Mouse (Mus musculus) spleen, adult 12 weeks (tissue): ENCODE measurements around the gene Rdh16f1.

Source experiments
- DNase-seq: peaks from one replicate; pipeline ENCODE4 v3.0.0; 2022; ENCODE audit warnings: low spot score

Gene Rdh16f1

GRCm38 (mm10) chr10:127759181-127760110 is at the start of gene Rdh16f1, which contains the start of gene Rdh1:
Gene Rdh16f1 (plus strand): TSS chr10:127759787.
Gene Rdh1 (plus strand): TSS chr10:127759721.
- DNase-seq = no peak

DNA sequence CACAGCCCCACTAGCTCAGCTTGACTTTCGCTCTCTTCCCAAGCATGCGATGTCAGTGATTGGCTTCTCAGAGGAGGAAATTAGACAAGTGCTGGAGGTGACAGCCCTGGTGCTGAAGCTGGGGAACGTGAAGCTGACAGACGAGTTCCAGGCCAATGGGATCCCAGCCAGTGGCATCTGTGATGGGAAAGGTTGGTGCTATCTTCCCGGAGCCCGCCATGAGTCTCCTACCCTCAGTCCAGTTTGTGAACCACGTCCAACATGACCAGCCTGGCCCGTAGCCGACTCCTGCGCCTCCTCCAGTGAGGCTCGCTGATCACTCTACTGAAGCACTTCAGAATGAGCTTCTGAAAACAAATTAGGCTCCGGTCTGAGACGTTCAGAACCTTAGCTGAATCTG is 49.3 kb upstream of the Rdh16f1 start:
- no peak for DNase-seq

GRCm38 (mm10) chr10:127712736-127713135 is 46.9 kb upstream of the Rdh16f1 start:
- DNase-seq = no peak

DNA sequence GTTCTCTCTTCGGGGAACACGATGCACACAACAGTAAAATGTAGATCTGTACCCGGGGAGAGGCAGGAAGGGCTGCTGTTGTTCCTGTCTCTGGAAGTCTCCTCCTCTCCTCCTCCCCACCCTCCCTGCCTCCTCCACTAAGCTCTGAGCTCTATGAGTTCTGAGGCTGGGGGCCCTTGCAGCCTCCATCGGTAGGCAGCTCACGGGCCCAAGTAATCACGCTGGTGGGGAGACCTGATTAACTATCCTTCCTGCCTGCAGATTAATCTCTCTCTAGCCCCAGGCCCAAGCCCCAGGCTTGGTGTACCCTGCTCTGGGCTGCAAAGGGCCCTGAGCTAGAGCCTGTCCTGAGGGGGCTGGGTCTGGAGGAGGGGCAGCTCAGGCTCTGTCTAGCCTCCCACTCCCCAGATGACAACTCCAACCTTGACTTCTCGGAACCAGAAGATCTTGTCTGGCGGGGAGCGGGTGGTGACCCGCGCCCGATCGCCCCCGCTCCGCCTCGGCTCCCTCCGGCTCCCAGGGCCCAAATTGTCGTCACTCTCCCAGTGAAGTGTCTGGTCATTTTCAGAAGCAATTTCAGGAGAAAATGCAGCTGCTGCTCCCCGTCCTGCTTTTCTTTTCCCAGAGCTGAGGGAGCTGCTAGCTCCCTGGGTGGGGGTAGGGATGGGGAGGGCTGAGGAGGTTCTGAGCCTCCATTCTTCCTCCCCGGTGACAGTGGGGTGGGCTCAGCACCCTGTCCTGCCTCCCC is 37.7 kb upstream of the Rdh16f1 start:
- DNase-seq = no peak

GRCm38 (mm10) chr10:127724178-127724577 is 35.4 kb upstream of the Rdh16f1 start, which contains the start of gene Tac2:
Gene Tac2 (plus strand): TSS chr10:127724478.
- no peak for DNase-seq

- no peak for DNase-seq
Measured at GRCm38 (mm10) chr10:127725136-127725535, 34.5 kb upstream of the Rdh16f1 start.

DNA sequence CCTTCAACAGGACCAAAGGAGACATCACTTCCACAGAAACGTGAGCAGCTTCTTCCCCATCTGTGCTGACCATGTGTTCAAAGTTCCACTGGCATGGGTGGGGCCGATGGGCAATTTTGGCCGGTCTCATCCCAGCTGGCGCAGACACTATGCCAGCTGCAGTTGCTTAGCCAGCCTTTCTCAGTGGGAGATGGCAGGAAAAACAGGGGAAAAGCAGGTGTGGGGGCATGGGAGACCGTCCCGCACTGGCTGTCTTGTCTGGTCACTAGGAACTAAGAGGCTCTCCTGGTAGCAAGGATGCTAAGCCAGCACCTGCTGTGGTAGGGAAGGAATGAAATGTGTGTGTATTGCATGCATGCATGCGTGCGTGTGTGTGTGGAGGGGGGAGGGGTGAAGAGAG is 31.1 kb upstream of the Rdh16f1 start:
- DNase-seq = no peak

- no peak for DNase-seq
Measured at GRCm38 (mm10) chr10:127730285-127730932, 29.2 kb upstream of the Rdh16f1 start.

- no peak for DNase-seq
Measured at GRCm38 (mm10) chr10:127730933-127731310, 28.7 kb upstream of the Rdh16f1 start.

DNA sequence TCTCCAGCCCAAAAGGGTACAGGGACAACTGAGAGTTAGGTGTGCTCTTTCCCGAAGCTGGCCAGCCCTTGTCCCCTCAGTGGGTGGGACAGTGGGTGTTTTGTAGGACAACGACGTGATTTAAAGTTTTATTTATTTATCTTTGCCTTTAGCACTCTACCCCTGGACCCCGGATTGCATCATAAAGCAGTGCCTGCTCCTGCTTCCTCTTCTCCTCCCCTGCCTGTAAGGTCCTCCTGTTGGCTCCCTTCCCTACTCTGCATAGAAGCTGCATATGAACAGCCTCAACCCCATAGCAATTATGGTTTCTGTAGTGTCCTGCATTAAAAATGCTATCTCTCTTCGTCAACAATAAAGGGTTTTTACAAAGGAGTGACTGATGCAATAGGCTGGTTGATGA is 28.2 kb upstream of the Rdh16f1 start:
- no peak for DNase-seq

DNA sequence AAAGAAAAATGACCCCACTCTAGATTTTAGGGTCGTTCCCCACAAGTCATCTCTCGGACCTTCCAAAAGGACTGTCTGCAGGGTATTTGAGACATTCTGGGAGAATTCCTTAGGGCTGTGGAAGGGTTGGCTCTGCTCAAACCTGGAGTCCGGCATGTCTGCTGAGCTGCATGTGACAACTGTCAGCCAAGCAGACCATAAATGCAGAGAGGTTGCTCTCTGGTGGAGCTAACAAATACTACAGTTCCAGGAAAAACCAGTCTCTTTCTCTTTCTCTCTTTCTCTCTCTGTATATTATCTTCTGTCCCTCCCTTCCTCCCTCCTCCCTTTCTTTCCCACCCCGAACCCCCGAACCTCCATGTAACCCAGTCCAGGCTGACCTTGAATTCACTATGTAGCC is 25.2 kb upstream of the Rdh16f1 start:
- DNase-seq = no peak

DNA sequence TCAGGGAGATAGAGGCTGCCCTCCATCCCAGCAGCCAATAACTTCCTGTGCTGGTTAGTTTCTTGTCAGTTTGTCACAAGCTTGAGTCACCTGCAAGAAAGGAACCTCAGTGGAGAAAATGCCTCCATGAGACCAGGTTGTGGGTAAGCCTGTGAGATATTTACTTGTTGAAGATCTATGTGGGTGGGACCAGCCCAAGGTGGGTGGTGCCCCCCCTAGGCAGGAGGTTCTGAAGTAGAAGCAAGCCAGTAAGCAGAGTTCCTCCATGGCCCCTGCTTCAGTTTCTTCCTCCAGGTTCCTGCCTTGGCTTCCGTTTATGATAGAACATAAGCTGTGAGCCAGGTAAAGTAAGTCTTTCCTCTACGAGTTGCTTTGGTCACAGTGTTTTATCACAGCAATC is 23.3 kb upstream of the Rdh16f1 start:
- no peak for DNase-seq

GRCm38 (mm10) chr10:127736916-127737315 is 22.7 kb upstream of the Rdh16f1 start:
- no peak for DNase-seq

- no peak for DNase-seq
Measured at GRCm38 (mm10) chr10:127737552-127737951, 22.0 kb upstream of the Rdh16f1 start.

DNA sequence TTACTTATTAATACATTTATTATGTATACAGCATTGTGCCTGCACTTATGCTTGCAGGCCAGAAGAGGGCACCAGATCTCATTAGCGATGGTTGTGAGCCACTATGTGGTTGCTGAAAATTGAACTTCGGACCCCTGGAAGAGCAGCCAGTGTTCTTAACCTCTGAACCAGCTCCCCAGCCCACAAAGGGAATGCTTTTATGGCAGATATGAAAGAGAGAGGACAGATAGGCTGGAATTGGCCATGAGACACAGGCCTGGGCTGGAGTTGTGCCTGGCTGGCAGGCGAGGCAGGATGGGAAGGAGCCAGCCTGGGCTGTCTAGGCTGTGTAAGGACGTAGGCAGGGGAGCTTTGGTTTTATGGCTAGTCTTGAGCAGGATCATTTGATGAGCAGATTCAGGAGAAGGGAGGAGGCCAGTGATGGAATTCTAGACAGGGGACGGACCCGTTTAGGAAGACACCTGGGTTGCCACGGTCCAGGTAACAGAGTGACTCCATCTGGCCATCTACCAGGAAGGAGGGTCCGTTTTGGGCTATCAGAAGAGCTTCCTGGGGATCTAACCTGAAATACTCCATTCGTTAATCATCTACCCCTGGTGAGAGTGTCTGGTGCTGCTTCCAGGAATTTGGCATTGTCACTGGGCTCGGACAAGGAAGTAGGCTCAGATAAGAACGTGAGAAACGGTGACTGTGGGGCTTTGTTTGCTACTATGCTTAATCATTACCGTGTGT is 21.3 kb upstream of the Rdh16f1 start:
- peak; percentile 27 for DNase-seq

DNA sequence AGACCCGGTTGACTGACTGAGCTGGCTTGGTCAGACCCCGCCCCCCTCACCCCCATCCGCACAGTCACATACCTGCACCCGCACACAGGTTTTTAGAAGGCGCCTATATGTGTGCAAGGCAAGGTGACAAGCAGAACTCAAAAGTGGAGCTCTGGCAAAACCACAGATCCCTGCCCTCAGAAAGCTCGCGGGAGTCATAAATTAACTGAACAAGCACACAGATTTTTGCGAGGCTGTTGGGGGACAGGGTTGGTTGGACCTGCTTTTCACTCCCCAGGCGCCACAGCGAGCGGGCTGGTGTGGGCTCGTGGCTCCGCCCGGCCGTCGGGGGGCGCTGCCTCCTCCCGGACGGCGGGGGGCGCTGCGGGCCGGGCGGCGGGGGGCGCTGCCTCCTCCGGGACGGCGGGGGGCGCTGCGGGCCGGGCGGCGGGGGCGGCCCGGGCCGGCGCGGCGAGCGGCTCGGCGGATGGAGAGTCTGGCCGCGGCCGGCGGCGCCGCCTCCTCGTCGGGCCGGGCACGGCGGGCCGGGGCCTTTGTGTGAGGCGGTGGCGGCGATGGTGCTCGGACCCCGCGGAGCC is 20.4 kb upstream of the Rdh16f1 start, which contains the start of gene Zbtb39:
Gene Zbtb39, plus strand, starts transcription at position 456 of the 578 bp plus-strand sequence.
- DNase-seq = peak; percentile 68

DNA sequence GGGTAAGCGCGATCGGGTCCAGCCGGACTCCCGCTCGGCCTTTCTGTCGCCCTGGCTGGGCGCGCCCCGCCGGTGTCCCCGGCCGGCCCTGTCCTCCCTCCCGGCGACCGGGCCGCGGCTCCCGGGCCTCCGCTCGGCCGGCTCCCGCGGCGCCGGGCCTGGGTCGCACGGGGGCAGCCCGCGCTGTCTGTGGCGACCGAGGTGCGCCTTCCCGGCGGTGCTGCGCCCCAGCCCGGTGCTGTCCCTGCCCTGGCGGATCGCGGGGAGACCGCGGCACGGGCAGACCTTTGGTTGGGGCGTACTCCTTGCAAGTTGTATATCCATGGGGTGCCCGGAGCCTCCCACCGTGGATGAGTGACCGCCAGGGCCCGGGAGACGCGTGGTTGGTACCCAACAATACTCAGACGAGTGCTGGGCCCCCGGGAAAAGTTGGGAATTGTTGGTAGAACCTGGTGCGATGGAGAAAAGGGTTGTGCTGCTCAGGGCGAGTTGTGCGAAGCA is 19.9 kb upstream of the Rdh16f1 start:
- DNase-seq = peak; percentile 21

GRCm38 (mm10) chr10:127744661-127745060 is 14.9 kb upstream of the Rdh16f1 start:
- peak; percentile 32 for DNase-seq

GRCm38 (mm10) chr10:127745886-127746285 is 13.7 kb upstream of the Rdh16f1 start:
- no peak for DNase-seq

DNA sequence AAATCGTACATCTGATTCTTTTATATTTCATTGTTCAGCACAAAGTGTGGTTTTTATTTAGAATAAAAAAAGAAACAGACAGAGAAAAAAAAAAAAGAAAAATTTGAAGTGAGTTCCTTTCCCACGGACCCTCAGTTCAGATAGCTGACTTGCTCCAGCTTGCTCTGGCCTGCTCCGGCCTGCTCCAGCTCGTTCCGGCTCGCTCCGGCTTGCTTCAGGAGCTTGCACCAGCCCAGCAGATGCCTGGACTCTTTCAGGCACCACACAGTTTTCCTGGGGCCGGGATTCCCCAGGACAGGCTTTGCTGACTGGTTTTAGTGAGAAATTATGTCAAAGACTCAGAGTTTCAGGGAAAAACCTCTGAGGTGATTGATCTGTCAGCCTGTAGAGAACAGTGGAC is 12.3 kb upstream of the Rdh16f1 start:
- no peak for DNase-seq
